ENCODE assay signal across 8 mouse cellular contexts in the genomic region with DNA sequence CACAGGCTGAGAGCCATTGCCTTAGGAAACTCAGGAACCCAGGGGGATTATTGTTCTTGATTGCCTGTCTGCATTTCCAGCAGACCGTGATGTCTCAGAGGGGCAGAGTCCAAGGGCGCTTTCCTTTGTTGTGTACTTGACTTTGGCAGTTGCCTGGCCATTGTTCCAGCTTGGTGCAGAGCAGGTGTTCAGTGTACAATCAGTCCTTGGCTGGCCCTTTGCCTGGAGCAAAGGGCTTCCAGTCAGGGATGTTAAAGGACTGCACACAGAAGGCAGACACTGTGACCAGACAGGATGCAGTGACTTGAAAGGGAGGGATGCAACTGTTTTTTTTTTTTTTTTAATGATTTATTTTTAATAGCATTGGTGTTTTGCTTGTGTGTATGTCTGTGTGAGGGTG. TPM values are rescaled to one million over a fixed set of nuclear protein-coding genes. Genes with fewer than 3 reads are reported as not detected.
DNase-seq lines count a peak whose midpoint lies in the region; ATAC-seq lines count a peak whose summit lies in the region.
"Had no signal": no experiment of that assay in that cellular context is flagged by ENCODE, and none has a peak within 500 bp of the region (broad histone marks: within the 10 kb centered on the region; RNA-seq: fewer than 3 reads in every experiment).

No protein-coding gene starts in this region.

- no peak overlapping the region for H3K9ac ChIP-seq in midbrain, embryonic 12.5 days (replicated peaks)
- H3K9ac ChIP-seq in intestine, embryonic 16.5 days (ENCODE audit: low read depth, low read length): no peak overlapping the region

- DNase-seq in midbrain, embryonic 10.5 days (ENCODE audit: low spot score): no peak
- DNase-seq in heart, adult 8-10 months (ENCODE audit: low spot score): peak; percentile 87
- DNase-seq in lung, postnatal 36 days: peak; percentile 80
- no peak for DNase-seq in urinary bladder, postnatal 10 days (ENCODE audit: low spot score)
- DNase-seq in right cerebral cortex, adult 18-20 months: no peak

- H3K4me3 ChIP-seq in midbrain, embryonic 12.5 days: no peak overlapping the region
- no peak overlapping the region for H3K4me3 ChIP-seq in midbrain, embryonic 10.5 days
- H3K4me3 ChIP-seq in intestine, embryonic 16.5 days (ENCODE audit: low read length): no peak overlapping the region

- no peak for ATAC-seq in midbrain, embryonic 12.5 days (ENCODE audit: low FRiP score, low read depth)
- ATAC-seq in intestine, embryonic 16.5 days: peak; percentile 42

- H3K36me3 ChIP-seq in midbrain, embryonic 12.5 days: no peaks in the 10 kb centered on the region
- H3K36me3 ChIP-seq in midbrain, embryonic 10.5 days: no peaks in the 10 kb centered on the region
- no peaks in the 10 kb centered on the region for H3K36me3 ChIP-seq in intestine, embryonic 16.5 days (ENCODE audit: control insufficient read depth, insufficient read depth, low read length)

- H3K4me2 ChIP-seq in midbrain, embryonic 12.5 days (replicated peaks): no peak overlapping the region
- H3K4me2 ChIP-seq in intestine, embryonic 16.5 days (ENCODE audit: low read depth, low read length): no peak overlapping the region
- H3K4me2 ChIP-seq: liver, embryonic 11.5 days had no signal

- H3K27me3 ChIP-seq in midbrain, embryonic 12.5 days: no peaks in the 10 kb centered on the region; the same call in none of the 2 replicates
- peaks cover 15% of the 10 kb centered on the region for H3K27me3 ChIP-seq in midbrain, embryonic 10.5 days (ENCODE audit: low read depth, poor library complexity, severe bottlenecking)
- no peaks in the 10 kb centered on the region for H3K27me3 ChIP-seq in intestine, embryonic 16.5 days (replicated peaks; ENCODE audit: control insufficient read depth, insufficient read depth, low read length)

- 0 out of 2 replicates have a peak overlapping the region, but pooled peaks have one; percentile 20 for H3K27ac ChIP-seq in midbrain, embryonic 12.5 days (replicated peaks)
- H3K27ac ChIP-seq in midbrain, embryonic 10.5 days (replicated peaks): no peak overlapping the region
- no peak overlapping the region for H3K27ac ChIP-seq in intestine, embryonic 16.5 days (ENCODE audit: low read length)

- H3K9me3 ChIP-seq in midbrain, embryonic 12.5 days: no peaks in the 10 kb centered on the region
- H3K9me3 ChIP-seq in midbrain, embryonic 10.5 days (replicated peaks): no peaks in the 10 kb centered on the region
- H3K9me3 ChIP-seq in intestine, embryonic 16.5 days (ENCODE audit: control insufficient read depth, low read length): no peaks in the 10 kb centered on the region

- 56% methylated on average over 2 of the region's 2 CpGs for WGBS in midbrain, embryonic 12.5 days
- WGBS in midbrain, embryonic 10.5 days: 81% methylated on average over 2 of the region's 2 CpGs
- 60% methylated on average over 2 of the region's 2 CpGs for WGBS in intestine, embryonic 16.5 days

- H3K4me1 ChIP-seq in midbrain, embryonic 12.5 days: peaks cover 31% of the 10 kb centered on the region
- H3K4me1 ChIP-seq in midbrain, embryonic 10.5 days: peaks cover 56% of the 10 kb centered on the region
- H3K4me1 ChIP-seq in intestine, embryonic 16.5 days (ENCODE audit: control insufficient read depth, insufficient read depth, low read length): peaks cover 40% of the 10 kb centered on the region

RNA-seq across cellular contexts. Expression of a gene that starts 20.9 kb away (rescaled TPM):
- polyA plus RNA-seq in midbrain, embryonic 12.5 days (2016; fragmentation: Nextera tagmentation; extraction: Ambion mirVana): 47.6 and 51.6 TPM in 2 replicates
- 31.8 and 31.9 TPM in 2 replicates for polyA plus RNA-seq in midbrain, embryonic 10.5 days (2016; fragmentation: Nextera tagmentation; extraction: Ambion mirVana)
- 10 to 100 TPM; 22.1 to 74.4 (median 55.6) TPM for total RNA-seq in heart, adult 8-10 months (2022)
- 28.6 and 33.1 TPM in 2 replicates for polyA plus RNA-seq in intestine, embryonic 16.5 days (2015; fragmentation: Nextera tagmentation; extraction: Ambion mirVana)

RNA-seq across cellular contexts. Expression of a gene that starts 30.1 kb away (rescaled TPM):
- polyA plus RNA-seq in midbrain, embryonic 12.5 days (2016; fragmentation: Nextera tagmentation; extraction: Ambion mirVana): 37.4 and 39.6 TPM in 2 replicates
- 34.4 and 35.5 TPM in 2 replicates for polyA plus RNA-seq in midbrain, embryonic 10.5 days (2016; fragmentation: Nextera tagmentation; extraction: Ambion mirVana)
- total RNA-seq in heart, adult 8-10 months (2022): 10 to 100 TPM; 22.3 to 26.7 (median 24.4) TPM
- 47.2 and 47.3 TPM in 2 replicates for polyA plus RNA-seq in intestine, embryonic 16.5 days (2015; fragmentation: Nextera tagmentation; extraction: Ambion mirVana)

RNA-seq across cellular contexts. Expression of a gene that starts 30.4 kb away (rescaled TPM):
- polyA plus RNA-seq in midbrain, embryonic 12.5 days (2016; fragmentation: Nextera tagmentation; extraction: Ambion mirVana): 110 and 115 TPM in 2 replicates
- polyA plus RNA-seq in midbrain, embryonic 10.5 days (2016; fragmentation: Nextera tagmentation; extraction: Ambion mirVana): 111 and 113 TPM in 2 replicates
- 10 to 100 TPM; 59.0 to 88.1 (median 74.3) TPM for total RNA-seq in heart, adult 8-10 months (2022)
- 94.0 and 97.8 TPM in 2 replicates for polyA plus RNA-seq in intestine, embryonic 16.5 days (2015; fragmentation: Nextera tagmentation; extraction: Ambion mirVana)

Comparison
In these comparisons a context has a peak if more than half of its experiments do, and no peak if none do; other contexts are left out.
1. DNase-seq: peak in heart, adult 8-10 months (single experiment) and lung, postnatal 36 days (single experiment); none in midbrain, embryonic 10.5 days (single experiment), urinary bladder, postnatal 10 days (single experiment) and right cerebral cortex, adult 18-20 months (single experiment).